Mouse (Mus musculus) liver, embryonic 14.5 days (tissue): ENCODE results near the gene Wdr63.

Experiments
- CTCF ChIP-seq: IDR thresholded peaks from 2 replicates; pipeline ENCODE4 v1.5.1; 2016; ENCODE audit warnings: antibody characterized with exemption, low read depth, control low read depth
- EP300 ChIP-seq: IDR thresholded peaks from 2 replicates; pipeline ENCODE4 v1.6.1; 2016; ENCODE audit warnings: antibody characterized with exemption, low read depth

DNA sequence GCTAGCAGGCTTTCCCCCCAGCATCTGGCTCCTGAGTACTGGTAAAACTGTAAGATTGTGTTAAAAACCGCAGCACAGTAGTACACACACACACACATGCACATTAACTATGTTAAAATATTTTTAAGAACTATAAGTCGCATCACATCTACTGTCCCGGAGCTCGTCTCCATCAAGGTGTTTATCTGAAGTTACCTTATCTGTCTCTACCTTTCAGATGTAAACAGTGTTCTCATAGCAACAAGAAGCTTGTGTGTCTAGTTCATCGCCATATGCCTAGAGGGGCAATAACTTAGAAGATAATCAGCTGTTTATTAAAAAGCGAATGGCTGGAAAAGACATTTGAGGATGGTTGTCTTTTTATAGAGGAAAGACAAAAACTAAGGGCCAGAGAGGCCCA, 82.4 kb downstream of the Wdr63 start:
- TF ChIP-seq CTCF (no peak), EP300 (no peak)
